Mouse (Mus musculus): Measurements from ENCODE around the gene Rad51b. TPM values are rescaled to one million over a fixed set of nuclear protein-coding genes. Genes with fewer than 3 reads are reported as not detected.

The Rad51b gene
- polyA plus RNA-seq, 1 experiment from 2014 or later, result 7.8 TPM

DNA sequence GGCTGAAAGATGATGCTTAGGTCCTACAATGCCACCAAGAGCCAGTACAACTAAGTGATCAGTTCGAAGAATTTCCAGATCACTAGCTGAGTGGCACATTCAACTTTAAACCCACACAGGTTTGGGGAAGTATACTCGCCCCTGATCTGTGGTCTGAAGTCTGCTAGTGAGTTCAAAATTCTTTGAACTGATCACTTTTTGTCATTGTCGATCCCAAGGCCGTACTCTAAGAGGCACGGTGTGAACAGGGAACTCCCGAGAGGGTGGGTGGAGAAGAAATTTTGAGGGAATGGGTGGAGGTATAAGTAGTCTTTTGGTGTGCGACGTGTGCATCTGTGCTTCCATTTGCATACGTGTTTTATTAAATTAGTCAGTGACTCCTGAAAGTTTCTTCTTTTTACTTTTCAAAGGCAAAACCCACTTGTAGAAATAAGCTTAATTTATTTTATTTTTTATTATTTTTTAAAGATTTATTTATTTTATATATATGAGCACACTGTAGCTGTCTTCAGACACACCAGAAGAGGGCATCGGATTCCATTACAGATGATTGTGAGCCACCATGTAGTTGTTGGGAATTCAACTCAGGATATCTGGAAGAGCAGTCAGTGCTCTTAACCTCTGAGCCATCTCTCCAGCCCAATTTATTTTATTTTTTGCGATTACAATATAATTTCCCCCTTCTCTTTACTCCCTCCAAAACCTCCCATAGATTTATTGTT, 443.0 kb downstream of the Rad51b start:
- peaks cover 13% of the 10 kb centered on the region for H3K4me1 ChIP-seq (ENCODE audit: control insufficient read depth, insufficient read depth, low read length)
- H3K4me3 ChIP-seq (replicated peaks; ENCODE audit: low read length), result no peak overlapping the region
- H3K36me3 ChIP-seq (ENCODE audit: control insufficient read depth, insufficient read depth, low read length), result no peaks in the 10 kb centered on the region
- H3K27ac ChIP-seq (ENCODE audit: low read length), result no peak overlapping the region
- ATAC-seq (ENCODE audit: insufficient read depth, low FRiP score), result no peak
- H3K9ac ChIP-seq (ENCODE audit: low read length), result no peak overlapping the region
- 90% methylated on average over 11 of the region's 11 CpGs for WGBS
- H3K9me3 ChIP-seq (replicated peaks; ENCODE audit: control insufficient read depth, low read length), result no peaks in the 10 kb centered on the region
- H3K27me3 ChIP-seq (ENCODE audit: control insufficient read depth, insufficient read depth, low read length), result no peaks in the 10 kb centered on the region
- H3K4me2 ChIP-seq (ENCODE audit: low read depth, low read length), result no peak overlapping the region

- Histone ChIP-seq H3K9me3 (replicated peaks; ENCODE audit: control insufficient read depth, low read length) (no peaks in the 10 kb centered on the region), H3K27ac (ENCODE audit: low read length) (no peak overlapping the region), H3K36me3 (ENCODE audit: control insufficient read depth, insufficient read depth, low read length) (no peaks in the 10 kb centered on the region), H3K4me3 (replicated peaks; ENCODE audit: low read length) (no peak overlapping the region), H3K4me1 (ENCODE audit: control insufficient read depth, insufficient read depth, low read length) (peaks cover 17% of the 10 kb centered on the region), H3K4me2 (ENCODE audit: low read depth, low read length) (no peak overlapping the region), H3K9ac (ENCODE audit: low read length) (no peak overlapping the region), H3K27me3 (ENCODE audit: control insufficient read depth, insufficient read depth, low read length) (no peaks in the 10 kb centered on the region)
- 50% methylated on average over 7 of the region's 7 CpGs for WGBS
- ATAC-seq (ENCODE audit: insufficient read depth, low FRiP score), result no peak
These were observed 445.1 kb downstream of the Rad51b start for GRCm38 (mm10) chr12:79742211-79742610.

GRCm38 (mm10) chr12:79744131-79744530, 447.0 kb downstream of the Rad51b start:
- no peak overlapping the region for H3K4me2 ChIP-seq (ENCODE audit: low read depth, low read length)
- H3K4me1 ChIP-seq (ENCODE audit: control insufficient read depth, insufficient read depth, low read length), result peaks cover 17% of the 10 kb centered on the region
- no peak overlapping the region for H3K27ac ChIP-seq (ENCODE audit: low read length)
- H3K4me3 ChIP-seq (replicated peaks; ENCODE audit: low read length), result no peak overlapping the region
- no peaks in the 10 kb centered on the region for H3K27me3 ChIP-seq (ENCODE audit: control insufficient read depth, insufficient read depth, low read length)
- H3K9ac ChIP-seq (ENCODE audit: low read length), result no peak overlapping the region
- H3K9me3 ChIP-seq (replicated peaks; ENCODE audit: control insufficient read depth, low read length), result no peaks in the 10 kb centered on the region
- H3K36me3 ChIP-seq (ENCODE audit: control insufficient read depth, insufficient read depth, low read length), result no peaks in the 10 kb centered on the region
- WGBS, result 69% methylated on average over 6 of the region's 6 CpGs
- ATAC-seq (ENCODE audit: insufficient read depth, low FRiP score), result no peak

DNA sequence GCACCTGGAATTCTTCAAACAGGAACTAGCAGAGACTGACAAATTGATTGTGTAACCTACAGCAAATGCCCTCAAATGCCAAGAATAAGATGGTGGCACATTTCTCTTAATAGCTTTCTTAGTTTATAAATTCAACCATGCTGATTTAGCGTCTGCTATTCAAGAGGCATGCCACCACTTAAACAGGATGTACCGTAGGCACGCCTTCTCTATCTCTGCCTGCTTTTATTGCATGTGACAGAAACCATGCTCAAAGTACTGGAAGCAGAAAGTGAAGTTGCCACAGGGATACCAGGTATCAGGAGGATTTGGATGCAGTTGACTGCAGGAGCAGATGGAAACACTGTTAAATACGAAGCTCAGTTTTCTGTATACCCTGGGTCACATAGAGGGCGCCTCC, 448.1 kb downstream of the Rad51b start:
- WGBS, result 58% methylated on average over 5 of the region's 5 CpGs
- Histone ChIP-seq H3K27me3 (ENCODE audit: control insufficient read depth, insufficient read depth, low read length) (no peaks in the 10 kb centered on the region), H3K4me2 (ENCODE audit: low read depth, low read length) (no peak overlapping the region), H3K4me1 (ENCODE audit: control insufficient read depth, insufficient read depth, low read length) (peaks cover 27% of the 10 kb centered on the region), H3K9ac (ENCODE audit: low read length) (no peak overlapping the region), H3K9me3 (replicated peaks; ENCODE audit: control insufficient read depth, low read length) (no peaks in the 10 kb centered on the region), H3K36me3 (ENCODE audit: control insufficient read depth, insufficient read depth, low read length) (no peaks in the 10 kb centered on the region), H3K27ac (ENCODE audit: low read length) (peak overlapping the region; percentile 22), H3K4me3 (replicated peaks; ENCODE audit: low read length) (no peak overlapping the region)
- no peak for ATAC-seq (ENCODE audit: insufficient read depth, low FRiP score)

GRCm38 (mm10) chr12:79745845-79746510, 448.9 kb downstream of the Rad51b start:
- H3K4me1 ChIP-seq (ENCODE audit: control insufficient read depth, insufficient read depth, low read length), result peaks cover 34% of the 10 kb centered on the region
- H3K36me3 ChIP-seq (ENCODE audit: control insufficient read depth, insufficient read depth, low read length), result no peaks in the 10 kb centered on the region
- no peaks in the 10 kb centered on the region for H3K27me3 ChIP-seq (ENCODE audit: control insufficient read depth, insufficient read depth, low read length)
- whole genome bisulfite sequencing, result 32% methylated on average over 10 of the region's 10 CpGs
- H3K9me3 ChIP-seq (replicated peaks; ENCODE audit: control insufficient read depth, low read length), result no peaks in the 10 kb centered on the region
- H3K4me3 ChIP-seq (replicated peaks; ENCODE audit: low read length), result no peak overlapping the region
- H3K27ac ChIP-seq (ENCODE audit: low read length), result peak overlapping the region; percentile 22; the same call in 1 of the 2 replicates
- H3K9ac ChIP-seq (ENCODE audit: low read length), result no peak overlapping the region
- no peak for ATAC-seq (ENCODE audit: insufficient read depth, low FRiP score)
- H3K4me2 ChIP-seq (ENCODE audit: low read depth, low read length), result no peak overlapping the region

DNA sequence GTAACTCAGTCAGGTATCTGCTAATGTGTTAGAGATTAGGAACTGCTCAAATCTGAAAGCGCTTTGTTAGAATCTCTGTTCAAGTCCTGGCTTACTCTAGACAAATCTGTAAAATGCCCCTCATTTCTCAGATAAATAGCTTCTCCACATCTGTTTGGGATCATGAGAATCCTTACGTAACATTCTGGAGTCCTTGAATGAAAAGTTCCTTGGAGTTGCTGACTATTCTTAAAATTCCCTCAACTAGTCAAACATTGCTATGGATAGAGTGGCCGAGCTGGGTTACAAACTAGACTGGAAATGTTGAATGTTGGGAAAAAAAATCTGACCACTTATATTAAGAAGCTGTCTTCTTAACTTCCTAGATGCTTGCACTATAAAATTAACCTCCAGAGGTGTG, 450.5 kb downstream of the Rad51b start:
- H3K36me3 ChIP-seq (ENCODE audit: control insufficient read depth, insufficient read depth, low read length), result no peaks in the 10 kb centered on the region
- 69% methylated on average over 3 of the region's 3 CpGs for WGBS
- H3K4me1 ChIP-seq (ENCODE audit: control insufficient read depth, insufficient read depth, low read length), result peaks cover 44% of the 10 kb centered on the region
- H3K27ac ChIP-seq (ENCODE audit: low read length), result 0 out of 2 replicates have a peak overlapping the region, but pooled peaks have one; percentile 26
- H3K9me3 ChIP-seq (replicated peaks; ENCODE audit: control insufficient read depth, low read length), result no peaks in the 10 kb centered on the region
- no peak overlapping the region for H3K4me3 ChIP-seq (replicated peaks; ENCODE audit: low read length)
- no peak overlapping the region for H3K4me2 ChIP-seq (ENCODE audit: low read depth, low read length)
- ATAC-seq (ENCODE audit: insufficient read depth, low FRiP score), result no peak
- no peaks in the 10 kb centered on the region for H3K27me3 ChIP-seq (ENCODE audit: control insufficient read depth, insufficient read depth, low read length)
- no peak overlapping the region for H3K9ac ChIP-seq (ENCODE audit: low read length)

DNA sequence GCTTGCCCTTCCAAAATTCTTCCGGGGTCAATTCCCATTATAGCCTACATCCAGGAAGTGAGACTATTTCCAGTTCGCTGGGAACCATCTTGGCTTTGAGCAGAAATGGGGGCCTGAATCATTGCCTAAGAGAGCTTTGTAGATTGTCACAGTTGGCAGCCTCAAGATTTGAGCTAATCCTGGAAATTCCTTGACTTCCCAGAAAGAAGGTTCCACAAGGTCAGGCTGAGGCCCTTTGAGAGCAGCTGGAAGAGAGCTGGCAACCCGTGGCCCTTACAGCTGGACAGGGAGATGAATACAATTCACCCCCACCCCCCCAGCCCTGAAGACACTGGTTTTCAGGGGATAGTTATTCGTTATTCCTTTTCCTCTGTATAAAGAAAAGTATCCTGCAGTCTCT, 451.8 kb downstream of the Rad51b start:
- ATAC-seq (ENCODE audit: insufficient read depth, low FRiP score), result no peak
- no peak overlapping the region for H3K9ac ChIP-seq (ENCODE audit: low read length)
- no peak overlapping the region for H3K4me2 ChIP-seq (ENCODE audit: low read depth, low read length)
- H3K27ac ChIP-seq (ENCODE audit: low read length), result peak overlapping the region; percentile 80; the same call in 1 of the 2 replicates
- no peaks in the 10 kb centered on the region for H3K9me3 ChIP-seq (replicated peaks; ENCODE audit: control insufficient read depth, low read length)
- no peaks in the 10 kb centered on the region for H3K27me3 ChIP-seq (ENCODE audit: control insufficient read depth, insufficient read depth, low read length)
- no peaks in the 10 kb centered on the region for H3K36me3 ChIP-seq (ENCODE audit: control insufficient read depth, insufficient read depth, low read length)
- H3K4me1 ChIP-seq (ENCODE audit: control insufficient read depth, insufficient read depth, low read length), result peaks cover 45% of the 10 kb centered on the region
- H3K4me3 ChIP-seq (replicated peaks; ENCODE audit: low read length), result no peak overlapping the region
- WGBS, result 57% methylated on average over 4 of the region's 4 CpGs

GRCm38 (mm10) chr12:79750253-79751125, 453.4 kb downstream of the Rad51b start:
- ATAC-seq (ENCODE audit: insufficient read depth, low FRiP score), result peak; percentile 82
- WGBS, result 31% methylated on average over 10 of the region's 10 CpGs
- H3K9me3 ChIP-seq (replicated peaks; ENCODE audit: control insufficient read depth, low read length), result no peaks in the 10 kb centered on the region
- peaks cover 44% of the 10 kb centered on the region for H3K4me1 ChIP-seq (ENCODE audit: control insufficient read depth, insufficient read depth, low read length)
- no peaks in the 10 kb centered on the region for H3K36me3 ChIP-seq (ENCODE audit: control insufficient read depth, insufficient read depth, low read length)
- H3K4me3 ChIP-seq (replicated peaks; ENCODE audit: low read length), result no peak overlapping the region
- H3K27ac ChIP-seq (ENCODE audit: low read length), result peak overlapping the region; percentile 80
- H3K27me3 ChIP-seq (ENCODE audit: control insufficient read depth, insufficient read depth, low read length), result no peaks in the 10 kb centered on the region
- peak overlapping the region; percentile 54 for H3K9ac ChIP-seq (ENCODE audit: low read length)
- H3K4me2 ChIP-seq (ENCODE audit: low read depth, low read length), result peak overlapping the region; percentile 16; the same call in 1 of the 2 replicates
